Mouse (Mus musculus) liver, embryonic 16.5 days (tissue): ENCODE measurements around the gene Gm28230. TPM values are rescaled to one million over a fixed set of nuclear protein-coding genes. Genes with fewer than 3 reads are reported as not detected.

Experiments used
- ATAC-seq: fragments of 200-750 bp; cut with Nextera tagmentation; 2 replicates; pipeline ENCODE4 v1.8.0; 2017; ENCODE audit warnings: low read depth, mild to moderate bottlenecking, moderate number of reproducible peaks, moderate library complexity
- H3K27ac ChIP-seq: fragments of 300-500 bp; sonication (generic); 2 replicates; pipeline ENCODE4 v1.5.1; 2014; ENCODE audit warnings: mild to moderate bottlenecking, low read length
- H3K27me3 ChIP-seq: fragments of 300-500 bp; sonication (generic); 2 replicates; pipeline ENCODE4 v1.6.1; 2014; ENCODE audit warnings: low read depth, low read length, mixed read lengths; ENCODE audit not compliant: control insufficient read depth, insufficient read depth
- H3K36me3 ChIP-seq: fragments of 300-500 bp; sonication (generic); 2 replicates; pipeline ENCODE4 v1.6.1; 2014; ENCODE audit warnings: mild to moderate bottlenecking; ENCODE audit not compliant: control insufficient read depth, insufficient read depth
- H3K4me1 ChIP-seq: fragments of 300-500 bp; sonication (generic); 2 replicates; pipeline ENCODE4 v1.6.1; 2014; ENCODE audit warnings: low read depth, low read length, mixed read lengths; ENCODE audit not compliant: control insufficient read depth
- H3K4me2 ChIP-seq: fragments of 300-500 bp; sonication (generic); 2 replicates; pipeline ENCODE4 v1.6.1; 2014; ENCODE audit warnings: low read depth, low read length, mixed read lengths
- H3K4me3 ChIP-seq: fragments of 300-500 bp; sonication (generic); 2 replicates; pipeline ENCODE4 v1.5.1; 2014; ENCODE audit warnings: low read depth, mild to moderate bottlenecking, low read length
- H3K9ac ChIP-seq: fragments of 300-500 bp; sonication (generic); 2 replicates; pipeline ENCODE4 v1.6.1; 2014; ENCODE audit warnings: low read depth, low read length
- H3K9me3 ChIP-seq: fragments of 300-500 bp; sonication (generic); replicated peaks from 2 replicates; pipeline ENCODE4 v1.6.1; 2016; ENCODE audit warnings: low read length; ENCODE audit not compliant: control insufficient read depth
- WGBS: fragments of 180-500 bp; shearing (Covaris S2); extraction: QIAGEN DNeasy Blood & Tissue Kit; methylation state at CpG from one replicate; pipeline ENCODE4 v1.1.7; 2014; ENCODE audit not compliant: insufficient replicate concordance; 5-methylcytosine and 5-hydroxymethylcytosine counted together
- polyA plus RNA-seq: library from polyadenylated mRNA; unstranded; fragments of >200 nt; fragmentation: Nextera tagmentation; extraction: Ambion mirVana; gene quantifications from 2 replicates; pipeline ENCODE4 v1.2.1, GENCODE M21; 2015

Gene Gm28230
- polyA plus RNA-seq, 1 experiment from 2014 or later = not detected

DNA sequence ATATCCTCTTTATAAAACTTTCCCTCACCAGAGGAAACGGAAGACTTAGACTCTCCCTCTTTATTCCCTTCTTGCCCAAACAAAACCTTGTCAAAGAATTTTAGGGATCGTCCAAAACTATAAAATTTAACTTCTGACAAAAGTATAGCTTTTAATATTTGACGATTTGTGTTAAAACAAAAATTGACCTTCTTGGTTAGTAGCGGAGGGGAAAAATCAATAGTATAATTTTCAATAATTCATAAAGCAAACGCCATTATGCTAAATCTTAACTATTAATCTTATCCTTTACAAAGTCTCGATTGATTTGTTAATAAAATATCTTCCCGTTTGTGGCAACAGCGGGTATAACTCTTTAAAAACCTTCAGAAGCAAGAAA, 36.2 kb upstream of the Gm28230 start:
- Histone ChIP-seq H3K4me3 (no peak overlapping the region), H3K9me3 (no peaks in the 10 kb centered on the region), H3K27ac (no peak overlapping the region), H3K36me3 (no peaks in the 10 kb centered on the region), H3K27me3 (peaks cover 91% of the 10 kb centered on the region), H3K9ac (no peak overlapping the region), H3K4me1 (no peaks in the 10 kb centered on the region), H3K4me2 (no peak overlapping the region)
- no peak for ATAC-seq
- 6% methylated on average over 8 of the region's 8 CpGs for WGBS

DNA sequence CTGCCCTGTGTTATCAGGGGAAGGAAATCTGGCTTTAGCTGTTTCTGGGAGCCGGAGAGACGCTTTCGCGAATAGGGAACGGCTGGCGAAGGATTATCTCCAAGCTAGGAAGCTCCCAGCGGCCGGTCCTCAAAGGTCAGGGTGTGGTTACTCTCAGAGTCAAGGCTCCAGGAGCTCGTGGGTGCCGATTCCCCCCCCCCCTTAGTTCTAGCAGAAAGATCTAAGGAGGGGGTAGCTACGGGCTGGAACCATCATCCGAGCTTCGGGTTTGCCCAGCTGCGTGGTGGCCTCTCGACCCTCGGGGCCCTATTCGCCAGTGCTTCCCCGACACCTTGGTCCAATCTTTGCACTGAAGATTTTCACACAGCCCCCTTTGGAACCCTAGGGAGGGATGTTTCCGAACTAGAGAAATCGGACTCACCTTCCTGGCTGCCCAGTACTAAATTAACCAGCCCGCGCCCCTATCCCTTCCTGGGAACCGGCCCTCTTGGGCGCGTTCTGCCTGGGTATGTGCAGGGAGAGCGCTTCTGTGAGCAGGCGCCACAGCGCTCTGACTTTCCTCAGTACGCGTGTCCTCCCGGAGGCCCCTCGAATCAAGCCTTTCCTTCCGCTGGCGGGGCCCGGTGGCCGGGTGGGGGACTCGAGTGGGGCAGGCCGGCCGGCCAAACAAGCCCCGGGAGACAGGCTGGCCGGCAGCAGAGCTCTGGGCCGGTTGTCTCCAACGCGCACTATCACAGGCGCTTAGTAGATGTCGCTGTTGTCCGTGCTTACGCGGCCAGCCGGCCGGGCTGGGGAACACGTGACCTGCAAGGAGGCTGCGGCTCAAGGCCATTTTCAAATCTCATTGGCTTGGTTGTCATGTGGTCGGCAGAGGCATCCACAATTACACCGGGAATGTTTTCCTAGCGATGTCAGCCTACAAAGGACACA, 35.2 kb upstream of the Gm28230 start, which contains the start of gene Hoxd10:
TSS of gene Hoxd10 (plus strand) at position 903 of the 930 bp plus-strand sequence.
- no peaks in the 10 kb centered on the region for H3K36me3 ChIP-seq
- 2% methylated on average over 56 of the region's 56 CpGs for WGBS
- H3K4me3 ChIP-seq = no peak within 1 kb of the TSS

GRCm38 (mm10) chr2:74691995-74692807, 34.3 kb upstream of the Gm28230 start:
- Histone ChIP-seq H3K9ac (no peak overlapping the region), H3K4me2 (no peak overlapping the region), H3K27me3 (peaks cover 96% of the 10 kb centered on the region), H3K27ac (no peak overlapping the region), H3K36me3 (no peaks in the 10 kb centered on the region), H3K4me3 (no peak overlapping the region), H3K4me1 (no peaks in the 10 kb centered on the region), H3K9me3 (no peaks in the 10 kb centered on the region)
- WGBS = 4% methylated on average over 35 of the region's 35 CpGs
- ATAC-seq = no peak

More for the DNA sequence above, 35.2 kb upstream of the Gm28230 start, which contains the start of gene Hoxd10:
- Histone ChIP-seq H3K4me2 (no peak within 1 kb of the TSS), H3K4me1 (no peaks in the 10 kb centered on the region), H3K27ac (no peak within 1 kb of the TSS), H3K9ac (no peak within 1 kb of the TSS), H3K9me3 (no peaks in the 10 kb centered on the region), H3K27me3 (peaks cover 96% of the 10 kb centered on the region)
- no peak for ATAC-seq

- Histone ChIP-seq H3K4me2 (no peak overlapping the region), H3K27ac (no peak overlapping the region), H3K9me3 (no peaks in the 10 kb centered on the region), H3K4me3 (no peak overlapping the region), H3K9ac (no peak overlapping the region), H3K36me3 (no peaks in the 10 kb centered on the region), H3K27me3 (peaks cover 96% of the 10 kb centered on the region), H3K4me1 (no peaks in the 10 kb centered on the region)
- WGBS = 1% methylated on average over 20 of the region's 20 CpGs
- no peak for ATAC-seq
Measured at GRCm38 (mm10) chr2:74692808-74693431, 33.6 kb upstream of the Gm28230 start.

- Histone ChIP-seq H3K4me3 (no peak overlapping the region), H3K9ac (no peak overlapping the region), H3K9me3 (no peaks in the 10 kb centered on the region), H3K36me3 (no peaks in the 10 kb centered on the region), H3K27ac (no peak overlapping the region), H3K4me1 (no peaks in the 10 kb centered on the region), H3K27me3 (peaks cover 97% of the 10 kb centered on the region), H3K4me2 (no peak overlapping the region)
- WGBS = 6% methylated on average over 4 of the region's 4 CpGs
- ATAC-seq = no peak
Measured at GRCm38 (mm10) chr2:74693432-74693827, 33.1 kb upstream of the Gm28230 start.

GRCm38 (mm10) chr2:74694066-74694465, 32.5 kb upstream of the Gm28230 start:
- ATAC-seq = no peak
- Histone ChIP-seq H3K4me2 (no peak overlapping the region), H3K36me3 (no peaks in the 10 kb centered on the region), H3K4me1 (no peaks in the 10 kb centered on the region), H3K27ac (no peak overlapping the region), H3K9me3 (no peaks in the 10 kb centered on the region), H3K9ac (no peak overlapping the region), H3K27me3 (peaks cover 97% of the 10 kb centered on the region), H3K4me3 (no peak overlapping the region)
- WGBS = 1% methylated on average over 16 of the region's 16 CpGs

DNA sequence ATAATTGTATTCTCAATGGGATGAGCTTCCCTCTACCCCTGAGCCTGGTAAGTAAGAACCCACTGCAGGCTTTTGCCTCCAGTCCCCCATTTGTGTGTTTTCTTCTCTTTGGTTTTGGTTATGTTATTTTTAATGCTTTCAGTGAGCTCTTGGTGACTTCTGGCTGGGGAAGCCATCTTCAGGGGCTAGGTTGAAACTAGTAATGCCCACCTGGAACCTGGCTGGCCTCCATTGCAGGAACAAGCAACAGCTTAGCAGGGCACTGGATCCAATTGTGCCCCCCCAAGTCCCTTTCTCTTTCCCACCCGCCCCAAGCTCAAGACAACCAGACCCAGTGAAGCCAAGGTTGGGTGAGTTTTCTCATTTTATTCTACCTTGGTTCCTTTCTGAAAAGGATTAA, 31.1 kb upstream of the Gm28230 start:
- Histone ChIP-seq H3K9me3 (no peaks in the 10 kb centered on the region), H3K27me3 (peaks cover 98% of the 10 kb centered on the region), H3K4me1 (no peaks in the 10 kb centered on the region), H3K36me3 (no peaks in the 10 kb centered on the region), H3K4me2 (no peak overlapping the region), H3K27ac (no peak overlapping the region), H3K9ac (no peak overlapping the region), H3K4me3 (no peak overlapping the region)
- WGBS = 14% methylated on average over 1 of the region's 1 CpGs
- no peak for ATAC-seq

- Histone ChIP-seq H3K4me3 (no peak overlapping the region), H3K27ac (no peak overlapping the region), H3K27me3 (peaks cover 100% of the 10 kb centered on the region), H3K4me2 (no peak overlapping the region), H3K36me3 (no peaks in the 10 kb centered on the region), H3K4me1 (no peaks in the 10 kb centered on the region), H3K9ac (no peak overlapping the region), H3K9me3 (no peaks in the 10 kb centered on the region)
- ATAC-seq = no peak
- 9% methylated on average over 7 of the region's 7 CpGs for WGBS
Measured at GRCm38 (mm10) chr2:74695813-74696430, 30.6 kb upstream of the Gm28230 start.
